Mouse (Mus musculus) layer of hippocampus, postnatal 10 days (tissue): Measurements from ENCODE around the gene Cd46. TPM values are rescaled to one million over a fixed set of nuclear protein-coding genes. Genes with fewer than 3 reads are reported as not detected.

Experiments used
- DNase-seq, 2 experiments: peaks; one replicate each; pipeline ENCODE4 v3.0.0; 2021; ENCODE audit warnings: low spot score in 2 of 2
- long read RNA-seq: library from polyadenylated mRNA; stranded (forward); transcript quantifications from one replicate; pipeline ENCODE4 v2.0.0, GENCODE M21; 2023
- total RNA-seq, 2 experiments: library from RNA; stranded (reverse); gene quantifications; 2 replicates each; pipeline ENCODE4 v1.2.3; 2021

The Cd46 gene
- 1 to 10 TPM; 4.2 to 5.7 TPM for total RNA-seq
- long read RNA-seq = 0 reads

DNA sequence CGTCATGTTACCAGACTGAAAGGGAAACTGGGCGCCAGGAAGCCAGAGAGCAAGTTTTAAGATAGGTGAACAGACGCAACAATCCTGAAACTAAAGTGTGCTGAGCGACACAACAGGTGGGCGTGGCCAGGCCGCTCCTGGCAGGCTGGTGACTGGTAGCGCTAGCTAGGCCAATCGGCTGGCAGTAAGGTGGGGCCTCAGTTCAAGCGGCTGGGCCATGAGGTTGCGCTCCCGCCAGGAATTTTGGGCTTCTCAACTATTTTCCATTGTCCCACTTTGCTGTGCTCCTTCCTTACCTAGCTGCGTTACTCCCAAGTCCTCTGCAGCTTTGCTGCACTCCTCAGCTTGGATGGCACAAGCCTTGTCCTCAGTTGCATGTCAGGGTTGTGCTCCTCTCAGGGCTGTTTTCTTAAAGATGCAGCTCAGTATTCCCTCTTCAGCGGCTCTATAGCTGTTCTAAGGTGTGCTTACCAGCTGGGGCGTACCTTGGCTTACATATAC is at the start of gene Cd46:
Gene Cd46 (minus strand): TSS at position 30 of the 501 bp plus-strand sequence.
- DNase-seq = peak; percentile 19 to 36

- no peak for DNase-seq
Observed at GRCm38 (mm10) chr1:195132070-195132469, 40.0 kb upstream of the Cd46 start.

DNA sequence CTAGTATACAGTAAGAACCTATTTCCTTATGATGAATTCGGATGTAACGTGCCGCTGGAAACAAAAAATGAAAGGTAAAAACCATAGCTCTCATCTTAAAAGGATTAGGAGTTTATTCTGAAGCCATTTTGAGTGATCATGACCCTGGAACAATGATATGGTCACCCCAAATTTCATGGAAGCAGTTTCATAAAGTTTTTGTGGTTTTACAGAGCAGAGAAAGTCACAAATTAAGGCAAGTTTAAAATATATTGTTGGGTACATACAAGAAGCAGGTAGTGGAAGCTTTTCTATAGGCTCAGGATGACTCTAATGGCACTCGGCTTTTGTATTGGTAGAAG is 39.6 kb upstream of the Cd46 start:
- no peak for DNase-seq

DNA sequence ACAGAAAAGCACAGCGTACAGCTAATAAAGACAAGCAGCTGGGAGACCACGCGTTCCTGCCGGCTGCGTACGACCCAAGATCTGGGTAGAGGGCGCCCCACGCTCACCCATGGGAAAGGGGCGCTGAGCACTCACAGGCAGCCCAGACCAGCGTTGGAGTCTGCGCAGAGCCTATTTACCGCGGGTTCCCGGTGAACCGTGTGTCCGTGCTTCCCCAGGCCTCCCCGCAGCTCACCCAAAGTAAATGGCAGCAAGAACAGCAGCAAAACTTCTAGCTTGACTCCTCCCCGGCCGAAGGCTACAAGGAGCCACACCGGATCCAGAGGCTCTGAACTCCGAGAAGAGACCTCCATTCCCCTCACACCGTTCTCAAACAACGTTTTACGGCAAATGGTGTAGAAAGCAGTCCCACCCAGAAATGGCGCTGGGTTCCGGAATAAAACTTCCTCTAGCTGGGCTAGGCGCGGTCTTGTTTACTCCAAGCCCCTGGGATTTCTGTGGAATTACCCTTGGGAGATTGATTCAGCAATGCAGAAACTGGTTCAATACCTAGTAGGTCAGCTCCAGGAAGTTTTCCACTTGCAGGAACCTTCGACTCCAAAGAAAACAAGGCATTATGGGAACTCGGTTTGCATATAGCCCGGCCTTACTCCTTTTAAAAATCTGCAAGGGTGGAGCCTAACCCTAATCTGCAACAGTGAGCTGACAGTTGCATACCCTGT is 39.1 kb upstream of the Cd46 start, which contains the start of gene Cr1l:
Gene Cr1l (minus strand): TSS at position 634 of the 722 bp plus-strand sequence.
- DNase-seq = peak; percentile 85 to 91

- no peak for DNase-seq
Observed at GRCm38 (mm10) chr1:195130479-195130878, 38.4 kb upstream of the Cd46 start.

DNA sequence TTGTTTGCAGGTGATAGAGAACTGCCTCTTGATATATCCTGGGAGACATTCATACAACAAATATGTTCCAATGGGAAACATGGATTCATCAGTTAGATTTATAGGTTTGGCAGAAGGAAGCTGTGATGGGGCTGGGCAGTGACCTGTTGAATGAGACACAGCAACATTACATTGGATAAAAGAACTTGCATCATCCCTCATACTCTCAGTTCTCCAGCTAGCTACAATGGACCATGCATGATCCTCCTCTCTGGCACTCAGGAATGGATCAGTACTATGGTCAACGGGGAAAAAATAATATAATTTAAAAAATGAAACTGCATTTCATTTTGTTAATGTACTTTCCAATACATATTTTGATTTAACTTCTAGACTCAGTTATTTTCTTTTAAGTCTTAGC is 37.8 kb upstream of the Cd46 start:
- no peak for DNase-seq

DNA sequence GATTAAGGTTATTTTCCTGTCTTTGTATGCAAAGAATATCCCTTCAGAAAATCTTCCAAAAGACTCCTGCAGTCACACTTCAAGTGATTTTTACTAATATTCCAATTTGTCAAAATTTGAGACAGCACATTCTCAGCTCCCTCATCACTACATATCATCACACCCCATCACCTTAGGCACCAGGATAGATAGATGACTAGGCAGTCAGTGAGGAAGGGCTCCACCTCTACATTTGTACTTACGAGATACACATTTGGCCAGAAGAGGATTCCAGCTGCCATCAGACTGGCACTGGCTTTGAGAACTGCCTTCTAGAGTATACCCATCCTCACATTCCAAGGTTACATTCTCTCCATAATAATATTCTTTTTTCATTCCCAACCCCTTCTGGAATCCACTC is 22.4 kb upstream of the Cd46 start:
- DNase-seq = no peak

- DNase-seq = no peak
Observed at GRCm38 (mm10) chr1:195113621-195114020, 21.6 kb upstream of the Cd46 start.

DNA sequence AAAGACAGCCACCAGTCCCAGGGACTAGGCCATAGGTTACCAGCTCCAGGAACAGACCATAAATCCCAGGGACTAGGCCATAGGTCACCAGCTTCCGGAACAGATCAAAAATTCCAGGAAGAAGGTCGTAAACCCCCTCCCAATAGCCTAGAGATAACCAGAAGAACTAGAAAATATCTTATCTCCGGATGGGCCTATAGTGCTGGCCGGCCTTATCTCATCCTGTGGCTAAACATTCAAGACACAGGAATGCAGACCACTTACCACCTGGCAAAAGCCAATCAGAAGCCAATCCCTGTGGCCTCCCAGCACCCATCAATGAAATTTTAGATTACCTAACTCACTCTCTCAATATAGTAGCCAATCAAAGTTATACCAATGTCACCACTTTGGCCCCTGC is 8.6 kb upstream of the Cd46 start:
- no peak for DNase-seq

DNA sequence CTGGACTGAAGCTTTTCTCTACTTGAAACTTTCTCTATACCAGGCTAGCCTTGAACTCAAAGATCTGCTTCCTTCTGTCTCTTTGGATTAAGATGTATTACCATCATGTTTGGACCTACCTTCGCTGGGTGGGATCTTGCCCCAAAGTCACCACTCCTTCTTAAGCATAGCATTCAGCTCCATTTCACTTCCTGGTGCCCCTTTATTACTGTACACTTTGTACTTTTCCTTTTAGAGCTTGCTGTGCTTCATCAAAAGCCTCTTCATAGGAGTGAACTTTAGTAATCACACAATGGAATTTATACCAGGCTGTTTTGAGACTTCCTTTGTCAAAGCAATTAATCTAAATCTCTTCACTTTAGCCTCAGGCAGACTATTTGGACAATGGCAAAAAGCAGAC is 6.0 kb upstream of the Cd46 start:
- DNase-seq = no peak

DNA sequence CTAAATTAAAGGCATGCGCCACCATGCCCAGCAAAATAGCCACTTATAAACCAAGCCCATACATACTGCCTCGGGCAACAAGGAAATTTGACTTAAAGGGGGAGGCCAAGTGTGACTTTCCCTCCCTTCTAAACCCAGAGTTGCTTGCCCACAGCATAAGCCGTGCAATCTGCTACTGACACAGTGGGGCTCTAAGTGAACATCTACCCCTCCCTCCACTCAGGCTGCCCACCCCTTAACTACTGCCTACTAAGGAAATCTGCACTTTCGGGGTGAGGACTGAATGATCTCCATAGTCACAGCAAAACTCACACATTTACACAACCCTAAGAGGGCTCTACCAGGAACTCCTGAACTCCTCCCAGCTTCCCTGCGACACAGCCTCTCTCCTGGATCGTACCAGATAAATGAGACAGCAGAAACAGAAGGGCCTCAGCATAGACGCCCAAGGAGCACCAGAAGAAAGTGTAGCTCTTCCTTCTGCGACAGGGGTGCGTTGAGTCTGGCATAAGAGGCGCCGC is 290 bp downstream of the Cd46 start:
- no peak for DNase-seq

DNA sequence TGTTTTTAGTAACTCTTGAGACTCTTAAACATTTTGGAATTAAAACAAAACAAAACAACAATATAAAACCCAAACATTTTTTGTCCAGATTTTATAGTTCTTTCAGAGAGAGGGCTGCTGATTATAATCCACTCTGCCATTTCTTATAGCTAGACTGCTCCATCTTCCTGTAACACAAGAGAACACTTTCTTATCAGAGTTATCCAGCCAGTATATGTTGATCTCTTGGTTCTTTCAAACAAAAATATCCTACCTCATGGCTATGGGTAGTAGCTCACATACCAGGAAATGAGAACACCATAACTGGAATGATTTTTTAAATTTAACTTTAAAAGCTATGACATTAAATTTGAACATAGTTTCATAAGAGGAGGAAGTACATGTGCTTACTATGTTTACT is 9.9 kb downstream of the Cd46 start:
- no peak for DNase-seq

- DNase-seq = peak; percentile 39 to 57
Observed at GRCm38 (mm10) chr1:195040437-195040836, 51.6 kb downstream of the Cd46 start.

DNA sequence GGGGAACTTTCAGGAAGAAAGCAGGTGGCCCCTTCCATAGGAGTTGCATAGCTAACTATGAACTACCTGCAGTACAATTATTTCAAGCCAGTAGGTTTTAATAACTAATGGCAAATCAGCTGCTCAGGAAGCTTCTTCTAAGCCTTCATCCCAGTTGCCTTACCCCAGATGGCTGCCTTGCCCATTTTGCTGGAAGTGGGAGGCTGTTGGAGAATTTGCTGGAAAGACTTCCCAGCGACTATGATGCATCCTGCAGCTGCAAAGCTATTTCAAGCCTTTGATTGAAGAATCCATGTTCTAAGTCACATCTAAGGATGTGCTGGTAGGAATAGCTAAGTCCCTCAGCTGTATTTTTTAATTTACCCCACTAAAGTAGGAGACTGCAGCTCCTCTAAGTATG is 53.7 kb downstream of the Cd46 start:
- peak in 1 of 2 experiments; percentile 17 for DNase-seq

- no peak for DNase-seq
Observed at GRCm38 (mm10) chr1:195037985-195038384, 54.1 kb downstream of the Cd46 start.

- DNase-seq = peak in 1 of 2 experiments; percentile 7
Observed at GRCm38 (mm10) chr1:195037483-195037882, 54.6 kb downstream of the Cd46 start.

DNA sequence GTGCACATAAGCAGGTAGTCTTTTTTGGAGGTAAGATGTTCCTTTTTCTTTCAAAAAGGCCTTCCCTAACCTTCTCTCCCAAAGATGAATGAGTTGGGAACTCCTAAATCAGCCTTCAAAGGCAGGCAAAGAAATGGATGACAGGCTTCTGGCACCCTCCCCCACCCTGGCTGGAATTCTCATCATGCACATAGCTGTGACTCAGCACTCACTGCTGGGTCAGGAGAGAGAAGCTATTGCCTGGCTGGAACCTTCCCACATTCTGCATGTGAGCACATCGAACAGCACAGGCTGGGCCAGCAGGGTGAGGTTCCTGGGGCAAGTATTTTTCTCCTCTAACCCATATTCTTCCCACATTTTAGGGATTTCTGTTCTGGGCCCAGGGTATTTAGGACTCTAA is 58.1 kb downstream of the Cd46 start:
- DNase-seq = peak in 1 of 2 experiments; percentile 40

GRCm38 (mm10) chr1:195032738-195033137 is 59.3 kb downstream of the Cd46 start:
- no peak for DNase-seq

GRCm38 (mm10) chr1:195031786-195032185 is 60.3 kb downstream of the Cd46 start:
- no peak for DNase-seq

GRCm38 (mm10) chr1:195027507-195027906 is 64.5 kb downstream of the Cd46 start:
- DNase-seq = no peak

DNA sequence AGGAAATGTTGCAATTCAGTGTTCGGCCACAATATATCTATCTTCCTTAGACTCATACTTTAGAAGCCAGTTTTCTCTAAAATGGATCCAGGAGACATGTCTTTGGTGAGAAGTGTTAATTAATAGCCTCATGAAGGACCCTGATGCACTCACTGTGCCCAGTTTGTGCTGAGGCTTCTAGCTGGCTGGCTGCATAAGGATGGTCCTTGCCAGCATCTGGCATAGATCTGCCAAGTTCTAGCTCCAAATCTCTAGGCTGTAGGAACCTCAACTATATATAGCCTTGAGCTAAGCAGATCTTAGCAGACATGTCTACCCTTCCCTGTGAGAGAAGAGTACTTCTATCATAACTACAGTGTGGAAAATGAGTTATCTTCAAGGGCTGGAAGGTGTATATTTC is 68.2 kb downstream of the Cd46 start:
- DNase-seq = no peak

GRCm38 (mm10) chr1:195021831-195022230 is 70.2 kb downstream of the Cd46 start:
- DNase-seq = no peak

GRCm38 (mm10) chr1:195019062-195019600 is 72.9 kb downstream of the Cd46 start:
- no peak for DNase-seq
